Mouse (Mus musculus): Measurements from ENCODE around the gene Slc25a48.

Slc25a48 gene

GRCm38 (mm10) chr13:56513595-56513994, 75.4 kb downstream of the Slc25a48 start:
- no peak for DNase-seq

- DNase-seq: no peak
These were observed 78.2 kb downstream of the Slc25a48 start for GRCm38 (mm10) chr13:56516311-56516710.

- no peak for DNase-seq
These were observed 78.7 kb downstream of the Slc25a48 start for GRCm38 (mm10) chr13:56516816-56517215.

- DNase-seq: peak; percentile 92
These were observed 84.1 kb downstream of the Slc25a48 start, which contains the start of gene Fbxl21 for GRCm38 (mm10) chr13:56522081-56522820. TSS of gene Fbxl21 (plus strand) at chr13:56522472.

- DNase-seq: no peak
These were observed 84.6 kb downstream of the Slc25a48 start for GRCm38 (mm10) chr13:56522821-56523167.

Data from lung, postnatal 14 days (tissue).